Mouse (Mus musculus) ZHBTc4 (cell line): Measurements from ENCODE around the gene 2510009E07Rik.
A peak's percentile ranks its signal among the peaks of the same experiment; 100 is the strongest.
"Not testable (repeated sequence)": the region's sequence is repeated elsewhere in the genome, so short reads cannot be mapped to it uniquely, and the experiment has no call there.

Source experiments
- DNase-seq: peaks from one replicate; pipeline ENCODE4 v3.0.0-alpha.2; 2011; ENCODE audit warnings: low read depth, low spot score

Gene 2510009E07Rik

DNA sequence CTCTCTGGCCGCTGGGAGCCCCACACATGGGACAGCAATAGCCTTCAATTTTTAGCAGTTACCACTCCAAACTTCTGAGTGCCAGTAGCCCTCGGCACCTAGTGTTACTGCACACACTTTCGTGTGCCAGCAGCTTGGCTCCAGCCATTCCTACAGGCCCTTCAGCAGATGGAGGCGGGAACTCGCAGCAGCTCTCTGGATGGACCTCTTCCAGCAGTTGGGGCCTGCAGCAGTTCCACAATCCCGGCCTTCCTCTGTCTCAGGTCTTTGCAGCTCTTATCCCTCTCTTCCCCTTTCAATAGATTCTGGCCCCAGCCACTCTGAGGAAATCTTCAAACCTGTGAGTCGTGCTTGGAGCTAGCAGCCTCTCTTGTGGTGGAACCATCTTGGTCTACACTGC, 17.7 kb downstream of the 2510009E07Rik start:
- DNase-seq: no peak

- not testable (repeated sequence) for DNase-seq
Observed at GRCm38 (mm10) chr16:21673651-21674050, 20.8 kb downstream of the 2510009E07Rik start.

- not testable (repeated sequence) for DNase-seq
Observed at GRCm38 (mm10) chr16:21673046-21673445, 21.4 kb downstream of the 2510009E07Rik start.

DNA sequence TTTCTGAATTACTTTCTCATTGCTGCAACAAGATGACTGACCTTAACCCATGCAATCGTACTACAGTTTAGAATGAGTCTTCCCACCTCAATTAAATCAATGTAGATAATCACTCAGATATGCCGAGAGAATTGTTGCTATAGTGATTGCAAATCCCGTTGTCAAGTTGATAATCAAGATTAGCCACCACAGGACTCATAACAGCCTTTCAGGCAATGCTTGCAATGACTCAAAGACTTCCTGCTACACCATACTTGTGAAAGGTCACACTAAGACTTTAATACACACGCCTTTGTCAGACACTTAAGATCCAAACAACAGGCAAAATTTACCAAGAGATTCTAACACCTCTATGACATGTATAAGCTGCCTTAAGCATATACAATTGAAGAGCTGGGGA, 22.6 kb downstream of the 2510009E07Rik start:
- no peak for DNase-seq

GRCm38 (mm10) chr16:21665423-21665986, 29.0 kb downstream of the 2510009E07Rik start:
- no peak for DNase-seq

DNA sequence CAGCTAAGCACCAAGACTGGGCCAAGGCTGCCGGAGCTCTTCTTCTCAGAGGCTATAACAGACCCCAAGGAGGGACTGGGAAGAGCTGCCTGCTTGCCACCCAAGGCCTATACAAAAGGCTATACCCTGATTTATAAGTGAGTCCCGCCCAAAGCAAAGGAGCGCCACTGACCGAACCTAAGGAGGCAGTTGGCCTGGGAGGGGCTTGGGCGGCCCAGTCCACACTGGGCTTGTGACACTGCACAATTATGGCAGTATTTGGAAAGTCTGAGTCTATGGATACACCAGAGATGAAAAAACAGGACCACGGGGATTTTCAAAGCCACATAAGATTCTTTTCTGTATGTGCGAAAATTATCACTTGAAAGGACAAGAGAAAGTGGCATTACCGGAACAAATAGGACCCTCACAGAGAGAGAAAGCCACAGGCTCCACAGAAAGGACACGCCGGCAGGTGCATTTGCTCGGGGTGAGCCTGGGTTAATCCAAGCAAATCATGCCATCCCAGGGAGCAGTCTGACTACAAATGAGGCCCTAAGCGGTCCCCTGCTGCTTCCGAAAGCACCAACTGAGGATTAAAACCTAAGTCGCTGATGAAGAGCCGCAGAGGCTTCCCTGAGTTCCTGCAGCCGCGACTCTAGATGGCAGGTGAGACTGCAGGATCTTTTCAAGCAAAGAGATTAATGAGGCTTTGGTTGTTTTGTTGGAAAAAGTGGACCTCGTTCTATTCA, 29.7 kb downstream of the 2510009E07Rik start:
- peak; percentile 57 for DNase-seq

DNA sequence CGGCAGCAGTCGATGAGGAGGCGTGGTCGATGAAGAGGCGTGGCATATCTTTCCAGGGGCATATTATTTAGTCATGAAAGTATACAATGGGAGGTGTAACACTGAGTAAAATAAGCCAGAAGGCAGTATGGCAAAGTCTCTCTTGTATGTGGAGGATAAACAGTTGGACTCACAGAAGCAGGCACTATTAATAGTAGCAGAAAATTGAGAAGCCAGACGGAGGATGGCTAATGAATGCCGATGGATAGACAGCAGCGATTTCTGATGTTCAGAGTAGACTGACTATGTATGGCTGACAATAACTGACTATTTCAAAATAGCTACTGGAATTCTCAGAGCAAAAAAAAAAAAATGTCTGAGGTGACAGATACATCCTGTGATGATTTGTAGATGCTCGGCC, 38.5 kb downstream of the 2510009E07Rik start:
- DNase-seq: no peak

DNA sequence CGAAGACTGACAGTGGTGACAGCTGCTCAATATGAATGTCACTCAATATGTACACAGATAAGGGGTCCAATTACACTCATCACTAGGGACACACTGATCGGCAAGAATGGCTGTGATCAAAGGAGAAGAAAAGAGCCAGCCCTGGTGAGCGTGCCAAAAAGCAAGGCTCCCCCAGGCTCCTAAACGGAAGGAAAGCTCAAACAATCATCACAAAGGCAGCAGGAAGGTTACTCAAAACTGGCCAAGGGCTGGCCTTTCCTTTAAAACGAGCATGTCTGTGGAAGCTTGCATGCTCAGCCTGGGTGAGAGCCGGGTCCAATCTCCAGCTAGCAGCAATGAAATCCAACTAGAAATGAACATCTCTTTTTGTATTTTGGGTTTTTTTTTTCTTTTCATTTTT, 39.2 kb downstream of the 2510009E07Rik start:
- DNase-seq: no peak

DNA sequence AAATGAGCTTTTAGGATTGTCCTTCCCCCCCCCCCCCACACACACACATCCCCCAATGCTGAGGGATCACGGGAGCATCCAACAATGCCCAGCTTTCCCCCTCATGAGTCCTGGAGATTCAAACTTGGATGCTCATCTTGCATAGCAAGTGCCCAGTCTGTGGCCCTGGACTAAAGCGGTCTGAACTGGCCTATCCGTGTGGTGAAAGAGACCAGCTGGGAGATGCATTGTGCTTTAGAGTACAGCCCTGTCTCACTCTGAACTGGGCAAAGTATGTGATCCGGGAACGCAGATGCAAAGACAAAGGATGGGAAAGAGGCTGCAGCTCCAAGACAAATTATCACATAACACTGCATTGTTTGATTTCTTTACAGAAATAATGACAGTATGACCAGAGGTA, 40.1 kb downstream of the 2510009E07Rik start:
- peak; percentile 35 for DNase-seq

- no peak for DNase-seq
Observed at GRCm38 (mm10) chr16:21653151-21653550, 41.3 kb downstream of the 2510009E07Rik start.

GRCm38 (mm10) chr16:21651161-21651560, 43.3 kb downstream of the 2510009E07Rik start:
- DNase-seq: no peak

DNA sequence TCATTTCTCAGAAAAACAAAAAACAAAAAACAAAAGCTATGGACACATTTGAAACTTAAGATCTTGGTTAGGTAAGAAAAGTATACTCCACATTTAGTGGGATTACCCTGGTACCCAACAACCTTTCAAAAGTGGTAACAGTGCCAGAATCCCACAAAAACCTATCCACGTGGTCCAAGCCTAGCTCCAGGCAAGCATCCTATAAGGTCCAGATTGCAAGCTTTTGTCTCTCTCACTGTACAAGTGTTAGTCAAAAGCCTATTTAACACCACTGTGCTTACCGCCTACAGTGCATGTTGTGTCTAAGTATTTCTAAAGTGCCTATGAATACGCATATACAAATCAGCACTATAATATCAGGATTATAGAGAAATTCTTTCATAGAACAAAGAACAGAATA, 44.2 kb downstream of the 2510009E07Rik start:
- DNase-seq: no peak

- DNase-seq: no peak
Observed at GRCm38 (mm10) chr16:21648800-21649199, 45.7 kb downstream of the 2510009E07Rik start.

DNA sequence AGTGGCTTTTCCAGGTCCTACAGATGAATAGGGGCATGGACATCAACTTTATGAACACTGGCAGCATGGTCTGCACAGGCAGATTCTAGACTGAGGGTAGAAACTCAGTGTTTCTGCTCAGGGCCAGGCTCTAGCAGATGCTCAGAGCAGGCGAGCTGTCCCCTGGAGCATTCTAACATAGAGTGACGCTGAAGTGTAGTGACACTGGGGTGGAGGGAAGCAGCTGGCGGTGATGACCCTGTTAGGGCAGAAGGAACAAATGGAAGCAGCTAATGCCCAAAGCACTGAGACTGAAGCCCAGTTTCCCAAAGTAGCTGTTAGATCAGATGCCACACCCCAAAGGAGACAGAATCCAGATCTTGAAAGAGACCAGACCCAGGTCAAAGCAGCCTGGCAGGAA, 48.0 kb downstream of the 2510009E07Rik start:
- DNase-seq: no peak

DNA sequence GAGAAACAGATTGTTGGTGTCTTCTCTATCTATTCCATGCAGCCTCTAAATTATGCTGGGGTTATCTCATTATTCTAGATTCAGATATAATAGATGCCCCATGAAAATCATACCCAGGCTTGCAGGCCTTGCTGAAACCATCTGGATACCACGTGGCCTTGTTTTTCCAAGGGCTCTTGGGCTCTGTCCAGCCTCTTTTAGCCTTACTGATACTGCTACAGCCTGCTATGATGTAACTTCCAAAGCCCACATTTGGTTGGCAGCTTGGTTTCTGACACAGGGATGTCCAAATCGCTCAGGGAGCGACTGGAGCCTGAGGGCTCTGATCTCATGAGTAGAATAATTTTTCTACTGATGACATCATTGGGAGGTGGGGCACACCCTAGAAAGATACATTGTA, 48.5 kb downstream of the 2510009E07Rik start:
- no peak for DNase-seq

DNA sequence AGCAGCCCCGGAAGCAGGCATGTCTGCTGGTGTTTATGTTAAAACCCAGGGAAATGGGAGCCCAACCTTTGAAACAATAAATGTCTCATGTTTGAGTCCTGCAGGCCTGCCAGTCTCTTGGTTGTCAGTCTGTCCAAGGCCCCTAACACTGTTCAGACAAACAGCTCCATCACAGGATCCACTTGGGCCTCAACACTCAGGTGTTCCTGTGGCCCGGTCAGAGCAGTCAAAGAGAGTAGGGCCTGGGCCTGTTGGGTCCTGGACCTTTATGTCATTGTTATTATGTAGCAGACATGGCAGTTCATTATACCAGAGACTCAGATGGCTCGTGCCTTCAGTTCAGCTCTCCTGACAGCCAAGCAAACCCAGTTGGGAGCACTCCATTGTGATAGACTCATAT, 49.9 kb downstream of the 2510009E07Rik start:
- DNase-seq: no peak

- peak; percentile 60 for DNase-seq
Observed at GRCm38 (mm10) chr16:21644066-21644561, 50.4 kb downstream of the 2510009E07Rik start.

DNA sequence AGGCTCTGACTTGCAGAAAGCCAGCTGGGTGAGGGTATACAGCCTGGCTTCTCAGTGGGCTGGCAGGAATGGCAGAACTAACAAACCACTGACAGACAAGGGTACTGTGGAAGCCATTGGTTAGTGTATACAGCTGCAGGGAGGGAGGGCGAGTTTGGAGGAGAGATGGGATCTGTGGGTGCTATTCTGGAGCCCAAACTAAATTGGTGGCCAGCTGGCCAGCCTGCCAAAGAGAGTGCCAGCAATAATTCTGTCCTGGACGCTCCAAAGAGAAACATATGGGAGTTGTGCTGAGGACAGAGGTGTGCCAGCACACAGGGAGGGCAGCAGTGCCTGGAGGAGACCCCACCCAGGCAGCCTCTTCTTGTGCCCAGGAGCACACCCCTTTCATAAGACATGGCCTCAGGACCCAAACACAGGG, 50.8 kb downstream of the 2510009E07Rik start:
- DNase-seq: no peak

GRCm38 (mm10) chr16:21642906-21643305, 51.6 kb downstream of the 2510009E07Rik start:
- DNase-seq: no peak

GRCm38 (mm10) chr16:21641944-21642343, 52.5 kb downstream of the 2510009E07Rik start:
- DNase-seq: no peak

GRCm38 (mm10) chr16:21640766-21641499, 53.5 kb downstream of the 2510009E07Rik start:
- no peak for DNase-seq

GRCm38 (mm10) chr16:21637201-21637819, 57.2 kb downstream of the 2510009E07Rik start:
- DNase-seq: no peak
